Mouse (Mus musculus) G1E (cell line): Measurements from ENCODE around the gene Dkk2. TPM values are rescaled to one million over a fixed set of nuclear protein-coding genes. Genes with fewer than 3 reads are reported as not detected.

Source experiments
- ATAC-seq: 2 replicates; pipeline ENCODE4 v1.8.0; 2016; ENCODE audit warnings: mild to moderate bottlenecking; ENCODE audit not compliant: insufficient number of reproducible peaks, poor library complexity, low FRiP score, severe bottlenecking; ENCODE audit errors: extremely low read depth
- DNase-seq: peaks from one replicate; pipeline ENCODE4 v3.0.0; 2012; ENCODE audit warnings: low spot score
- H3K27me3 ChIP-seq: 2 replicates; pipeline ENCODE4 v1.6.1; 2012; ENCODE audit warnings: mild to moderate bottlenecking, low read length, inconsistent platforms; ENCODE audit not compliant: insufficient read depth
- H3K36me3 ChIP-seq: replicated peaks from 2 replicates; pipeline ENCODE3; 2012; ENCODE audit warnings: mild to moderate bottlenecking, inconsistent platforms
- H3K4me1 ChIP-seq: 2 replicates; pipeline ENCODE4 v1.6.1; 2012; ENCODE audit warnings: low read depth, low read length, inconsistent platforms, mixed read lengths; ENCODE audit not compliant: insufficient read depth
- H3K4me3 ChIP-seq: 2 replicates; pipeline ENCODE4 v1.5.1; 2012; ENCODE audit warnings: low read depth, mild to moderate bottlenecking, inconsistent platforms, low read length, moderate library complexity, mixed read lengths
- H3K9me3 ChIP-seq: replicated peaks from 2 replicates; pipeline ENCODE4 v1.6.1; 2012; ENCODE audit warnings: inconsistent platforms
- CTCF ChIP-seq: IDR thresholded peaks from 2 replicates; pipeline ENCODE4 v1.5.1; 2012; ENCODE audit warnings: low read depth, low read length, inconsistent platforms, mixed read lengths
- GATA1 ChIP-seq: IDR thresholded peaks from 2 replicates; pipeline ENCODE4 v1.6.1; 2012; ENCODE audit warnings: borderline replicate concordance, low read length, inconsistent platforms, mixed read lengths
- GATA2 ChIP-seq: IDR thresholded peaks from 2 replicates; pipeline ENCODE4 v1.6.1; 2012; ENCODE audit warnings: low read depth, low read length, inconsistent platforms, borderline replicate concordance
- POLR2AphosphoS5 ChIP-seq: IDR thresholded peaks from 2 replicates; pipeline ENCODE4 v1.6.1; 2012; ENCODE audit warnings: low read depth, low read length, inconsistent platforms; ENCODE audit not compliant: insufficient replicate concordance
- TAL1 ChIP-seq: conservative IDR thresholded peaks from 2 replicates; pipeline ENCODE4 v1.6.1; 2012; ENCODE audit warnings: low read depth, low read length, inconsistent platforms, mixed read lengths
- polyA plus RNA-seq: library from polyadenylated mRNA; stranded (reverse); fragments of >175 nt; gene quantifications from 2 replicates; pipeline ENCODE4 v1.2.3, GENCODE M21; 2012
- total RNA-seq, 2 experiments: library from RNA; stranded (forward) in 1 of 2; stranded (reverse) in 1 of 2; fragments of 200-1000 nt in 1 of 2; fragments of >200 nt in 1 of 2; fragmentation: Nextera tagmentation in 1 of 2; gene quantifications; 2 replicates each; pipeline ENCODE4 v1.2.3; 2014 to 2017

The Dkk2 gene
- total and polyA plus RNA-seq, 3 experiments: 0.05 TPM; not detected in 2

DNA sequence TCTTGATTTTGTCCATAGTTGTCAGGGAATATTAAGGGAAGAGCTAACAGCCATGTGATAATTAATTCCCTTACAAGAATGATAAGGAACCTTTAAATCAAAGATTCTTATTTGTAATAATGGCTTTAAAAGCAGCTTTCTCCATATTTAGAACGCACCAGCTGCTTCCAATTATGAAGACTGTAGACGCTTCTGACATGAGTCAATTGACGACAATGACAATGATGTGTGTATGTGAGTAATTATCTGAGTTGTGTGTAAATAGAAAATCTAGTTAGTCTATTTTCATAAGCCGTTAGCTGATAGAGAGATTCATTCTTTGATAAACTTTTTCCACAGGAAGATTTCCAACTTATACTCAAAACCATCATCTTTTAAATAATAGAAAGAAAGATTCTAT lies 46.8 kb downstream of the Dkk2 start:
- no peaks in the 10 kb centered on the region for H3K36me3 ChIP-seq
- H3K4me1 ChIP-seq: no peaks in the 10 kb centered on the region
- ATAC-seq (no peak), DNase-seq (no peak)
- TF ChIP-seq TAL1 (no peak), CTCF (no peak), GATA2 (no peak), GATA1 (no peak), POLR2AphosphoS5 (no peak)
- peaks cover 9% of the 10 kb centered on the region; the same call in 1 of the 2 replicates for H3K9me3 ChIP-seq
- no peaks in the 10 kb centered on the region for H3K27me3 ChIP-seq
- H3K4me3 ChIP-seq: no peak overlapping the region

DNA sequence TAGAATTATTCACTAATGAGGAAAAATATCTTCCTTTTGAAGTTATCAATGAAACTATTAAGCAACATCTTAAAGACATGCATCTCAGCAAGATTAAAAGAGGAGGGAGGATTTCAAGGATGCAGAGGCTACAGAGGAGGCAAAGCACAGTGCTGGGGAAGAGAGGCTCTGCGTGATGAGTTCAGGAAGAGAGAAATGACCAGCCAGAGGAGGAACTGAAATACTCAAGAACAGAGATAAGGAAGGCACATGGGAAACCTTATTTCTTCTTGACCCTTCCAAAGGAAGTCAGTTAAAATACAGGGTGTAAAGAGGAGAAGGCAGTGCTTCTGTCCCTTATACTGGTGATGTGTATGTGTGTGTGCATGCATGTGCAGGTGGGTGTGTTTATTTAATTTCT lies 49.4 kb downstream of the Dkk2 start:
- H3K9me3 ChIP-seq: peaks cover 14% of the 10 kb centered on the region
- no peaks in the 10 kb centered on the region for H3K36me3 ChIP-seq
- H3K4me3 ChIP-seq: no peak overlapping the region
- DNase-seq: no peak
- H3K4me1 ChIP-seq: no peaks in the 10 kb centered on the region
- no peaks in the 10 kb centered on the region for H3K27me3 ChIP-seq
- TF ChIP-seq CTCF (no peak), GATA2 (no peak), GATA1 (no peak), TAL1 (no peak), POLR2AphosphoS5 (no peak)
- no peak for ATAC-seq

GRCm38 (mm10) chr3:132137802-132138378 lies 52.8 kb downstream of the Dkk2 start:
- Histone ChIP-seq H3K36me3 (no peaks in the 10 kb centered on the region), H3K9me3 (peaks cover 16% of the 10 kb centered on the region), H3K4me1 (no peaks in the 10 kb centered on the region), H3K27me3 (no peaks in the 10 kb centered on the region), H3K4me3 (no peak overlapping the region)
- TF ChIP-seq POLR2AphosphoS5 (no peak), GATA2 (no peak), GATA1 (no peak), CTCF (no peak), TAL1 (no peak)
- DNase-seq (no peak), ATAC-seq (no peak)

GRCm38 (mm10) chr3:132141031-132141430 lies 55.9 kb downstream of the Dkk2 start:
- ATAC-seq (no peak), DNase-seq (no peak)
- no peaks in the 10 kb centered on the region for H3K36me3 ChIP-seq
- no peak overlapping the region for H3K4me3 ChIP-seq
- peaks cover 12% of the 10 kb centered on the region for H3K9me3 ChIP-seq
- H3K4me1 ChIP-seq: no peaks in the 10 kb centered on the region
- no peaks in the 10 kb centered on the region for H3K27me3 ChIP-seq
- TF ChIP-seq CTCF (no peak), TAL1 (no peak), GATA2 (no peak), POLR2AphosphoS5 (no peak), GATA1 (no peak)

- ATAC-seq: no peak
- Histone ChIP-seq H3K36me3 (no peaks in the 10 kb centered on the region), H3K27me3 (no peaks in the 10 kb centered on the region), H3K4me3 (no peak overlapping the region), H3K9me3 (peaks cover 2% of the 10 kb centered on the region), H3K4me1 (no peaks in the 10 kb centered on the region)
- DNase-seq: no peak
- no peak for TF ChIP-seq TAL1
- TF ChIP-seq CTCF: no peak
- no peak for TF ChIP-seq GATA1
Observed at GRCm38 (mm10) chr3:132149446-132150025, 64.4 kb downstream of the Dkk2 start.

- H3K4me1 ChIP-seq: no peaks in the 10 kb centered on the region
- DNase-seq (no peak), ATAC-seq (no peak)
- H3K9me3 ChIP-seq: peaks cover 9% of the 10 kb centered on the region
- no peaks in the 10 kb centered on the region for H3K27me3 ChIP-seq
- TF ChIP-seq POLR2AphosphoS5 (no peak), GATA1 (no peak)
- no peaks in the 10 kb centered on the region for H3K36me3 ChIP-seq
- H3K4me3 ChIP-seq: no peak overlapping the region
Observed at GRCm38 (mm10) chr3:132158817-132159216, 73.7 kb downstream of the Dkk2 start.

DNA sequence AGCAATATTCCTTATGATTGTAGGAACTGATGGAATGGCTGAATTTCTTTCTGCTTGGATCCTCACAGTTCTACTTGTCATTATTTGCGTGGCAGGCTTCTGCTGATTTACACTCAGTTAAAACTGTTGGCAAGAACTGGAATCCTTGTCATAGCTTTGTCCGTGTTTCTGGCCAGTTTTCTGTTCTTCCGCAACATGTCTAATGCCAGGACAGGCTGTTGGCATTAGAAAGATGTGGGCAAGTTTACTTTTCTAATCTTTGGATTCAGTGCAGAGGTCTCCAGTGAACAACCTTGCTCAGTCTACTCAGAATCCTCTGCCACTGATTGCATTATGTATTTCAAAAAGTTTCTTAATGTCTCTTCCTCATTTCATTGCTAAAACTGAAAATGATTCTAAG lies 83.8 kb downstream of the Dkk2 start:
- DNase-seq (no peak), ATAC-seq (no peak)
- Histone ChIP-seq H3K9me3 (no peaks in the 10 kb centered on the region; the same call in 1 of the 2 replicates), H3K36me3 (no peaks in the 10 kb centered on the region), H3K4me3 (no peak overlapping the region), H3K4me1 (no peaks in the 10 kb centered on the region), H3K27me3 (no peaks in the 10 kb centered on the region)
- TF ChIP-seq CTCF: no peak
- no peak for TF ChIP-seq TAL1
- no peak for TF ChIP-seq GATA2
- no peak for TF ChIP-seq POLR2AphosphoS5
- no peak for TF ChIP-seq GATA1
